Comparison of ENCODE assay signal across 33 mouse cellular contexts in genomic region chr12:84128576-84128975, GRCm38 (mm10). TPM values are rescaled to one million over a fixed set of nuclear protein-coding genes. Genes with fewer than 3 reads are reported as not detected.
DNase-seq lines count a peak whose midpoint lies in the region; ATAC-seq and TF ChIP-seq lines count a peak whose summit lies in the region.
"Had no signal": no experiment of that assay in that cellular context is flagged by ENCODE, and none has a peak within 500 bp of the region (broad histone marks: within the 10 kb centered on the region; RNA-seq: fewer than 3 reads in every experiment).

No protein-coding gene starts in this region.

- H3K36me3 ChIP-seq in intestine, embryonic 14.5 days (ENCODE audit: control insufficient read depth, insufficient read depth, low read length), result peaks cover 34% of the 10 kb centered on the region
- H3K36me3 ChIP-seq in intestine, embryonic 15.5 days, result peaks cover 2% of the 10 kb centered on the region; the same call in 1 of the 2 replicates
- H3K36me3 ChIP-seq in liver, adult 2 months (ENCODE audit: control insufficient read depth, insufficient read depth, low read length), result no peaks in the 10 kb centered on the region
- H3K36me3 ChIP-seq: G1E had no signal

- H3K27ac ChIP-seq in intestine, embryonic 14.5 days (ENCODE audit: low read depth), result no peak overlapping the region
- H3K27ac ChIP-seq in intestine, embryonic 15.5 days, result no peak overlapping the region
- H3K27ac ChIP-seq in liver, adult 2 months (replicated peaks; ENCODE audit: insufficient read depth, low read depth, low read length), result no peak overlapping the region
- H3K27ac ChIP-seq: embryonic facial prominence, embryonic 10.5 days; embryonic facial prominence, embryonic 13.5 days; forebrain, embryonic 12.5 days; forebrain, embryonic 15.5 days; gastrocnemius, adult 2 months; heart, embryonic 15.5 days; hindbrain, embryonic 14.5 days; hindbrain, postnatal 0 days had no signal

- H3K9me3 ChIP-seq in intestine, embryonic 14.5 days (ENCODE audit: control insufficient read depth, low read length), result no peaks in the 10 kb centered on the region
- H3K9me3 ChIP-seq in intestine, embryonic 15.5 days, result no peaks in the 10 kb centered on the region
- H3K9me3 ChIP-seq: embryonic facial prominence, embryonic 10.5 days; embryonic facial prominence, embryonic 13.5 days; forebrain, embryonic 12.5 days; forebrain, embryonic 15.5 days; G1E; heart, embryonic 12.5 days; heart, embryonic 15.5 days had no signal

- DNase-seq in adrenal gland, postnatal 14 days, result peak; percentile 30
- DNase-seq in adrenal gland, adult 18-20 months (ENCODE audit: low spot score in 2 of 2), result no peak
- peak; percentile 25 for DNase-seq in intestine, embryonic 14.5 days (ENCODE audit: low spot score)
- peak; percentile 79 for DNase-seq in liver, adult 2 months (ENCODE audit: extremely low read depth, low read depth, low spot score)
- DNase-seq in liver, result no peak
- peak; percentile 58 for DNase-seq in telencephalon, adult 2 months (ENCODE audit: low read depth, low spot score)
- DNase-seq: adrenal gland, adult 8-10 months; B cell, adult 2 months; cerebellum, adult 11-12 months; cerebellum, adult 8-10 months; cerebellum, postnatal 10 days; cerebellum, postnatal 36 days; embryo, embryonic 11 days; gastrocnemius, adult 2 months; gastrocnemius, postnatal 14 days; heart, adult 18-20 months; heart, postnatal 10 days; heart, postnatal 4 days had no signal

- 88% methylated on average over 6 of the region's 6 CpGs for WGBS in intestine, embryonic 14.5 days
- WGBS in intestine, embryonic 15.5 days, result 88% methylated on average over 6 of the region's 6 CpGs
- WGBS in liver, adult 2 months, result 47% methylated on average over 6 of the region's 6 CpGs

- TF ChIP-seq POLR2A in liver, adult 2 months (IDR thresholded peaks at IDR 0.05; ENCODE audit: extremely low read depth, insufficient read depth, low read length), result no peak

- H3K4me1 ChIP-seq in intestine, embryonic 14.5 days (replicated peaks; ENCODE audit: control insufficient read depth, insufficient read depth, low read length), result no peaks in the 10 kb centered on the region
- no peaks in the 10 kb centered on the region for H3K4me1 ChIP-seq in intestine, embryonic 15.5 days (replicated peaks)
- H3K4me1 ChIP-seq in liver, adult 2 months (ENCODE audit: control insufficient read depth, insufficient read depth, low read length), result peaks cover 2% of the 10 kb centered on the region; the same call in 1 of the 2 replicates
- H3K4me1 ChIP-seq: embryonic facial prominence, embryonic 10.5 days; embryonic facial prominence, embryonic 13.5 days; forebrain, embryonic 12.5 days; forebrain, embryonic 15.5 days; heart, embryonic 12.5 days; heart, embryonic 15.5 days had no signal

- H3K4me3 ChIP-seq in intestine, embryonic 14.5 days (ENCODE audit: low read depth, low read length), result no peak overlapping the region
- no peak overlapping the region for H3K4me3 ChIP-seq in intestine, embryonic 15.5 days (replicated peaks)
- no peak overlapping the region for H3K4me3 ChIP-seq in liver, adult 2 months (ENCODE audit: insufficient read depth, low read depth, low read length)
- H3K4me3 ChIP-seq: embryonic facial prominence, embryonic 10.5 days; embryonic facial prominence, embryonic 13.5 days; erythroblast, embryonic 14.5 days; forebrain, embryonic 12.5 days; forebrain, embryonic 15.5 days; gastrocnemius, adult 2 months; heart, embryonic 12.5 days; heart, embryonic 15.5 days had no signal

- H3K27me3 ChIP-seq in intestine, embryonic 14.5 days (replicated peaks; ENCODE audit: control insufficient read depth, insufficient read depth, low read length), result no peaks in the 10 kb centered on the region
- no peaks in the 10 kb centered on the region for H3K27me3 ChIP-seq in intestine, embryonic 15.5 days (replicated peaks)
- H3K27me3 ChIP-seq in liver, adult 2 months (ENCODE audit: control insufficient read depth, insufficient read depth, low read length), result no peaks in the 10 kb centered on the region
- H3K27me3 ChIP-seq: CH12.LX; embryonic facial prominence, embryonic 13.5 days; forebrain, embryonic 12.5 days; forebrain, embryonic 15.5 days; heart, embryonic 12.5 days; heart, embryonic 15.5 days; Patski had no signal

- no peak overlapping the region for H3K9ac ChIP-seq in intestine, embryonic 14.5 days (ENCODE audit: low read length)
- H3K9ac ChIP-seq in intestine, embryonic 15.5 days, result no peak overlapping the region
- no peak overlapping the region for H3K9ac ChIP-seq in liver, adult 2 months (ENCODE audit: low read depth, low read length)
- H3K9ac ChIP-seq: embryonic facial prominence, embryonic 13.5 days; forebrain, embryonic 12.5 days; forebrain, embryonic 15.5 days; heart, embryonic 12.5 days; heart, embryonic 15.5 days; hindbrain, embryonic 14.5 days had no signal

- TF ChIP-seq CTCF in liver, adult 2 months (IDR thresholded peaks at IDR 0.05; ENCODE audit: low read depth, low read length), result no peak

- no peak for ATAC-seq in intestine, embryonic 14.5 days (replicated peaks; ENCODE audit: low FRiP score, low TSS enrichment, low read depth)
- no peak for ATAC-seq in intestine, embryonic 15.5 days
- ATAC-seq: forebrain, embryonic 15.5 days; hindbrain, postnatal 0 days; inflammation-experienced regulatory T-cells, adult 6 months; Patski had no signal

- H3K4me2 ChIP-seq in intestine, embryonic 14.5 days (ENCODE audit: low read length), result no peak overlapping the region
- no peak overlapping the region for H3K4me2 ChIP-seq in intestine, embryonic 15.5 days (replicated peaks)
- H3K4me2 ChIP-seq: embryonic facial prominence, embryonic 13.5 days; forebrain, embryonic 12.5 days; forebrain, embryonic 15.5 days; heart, embryonic 12.5 days; heart, embryonic 15.5 days; hindbrain, embryonic 14.5 days had no signal

- no peaks in the 10 kb centered on the region for H3K79me2 ChIP-seq in liver, adult 2 months (ENCODE audit: control insufficient read depth, insufficient read depth, low read length)

RNA-seq across cellular contexts. Expression of gene Dnal1, which starts 14.4 kb away (rescaled TPM):
- total RNA-seq in adrenal gland, postnatal 14 days (2021), result 17.3 and 17.7 TPM in 2 replicates
- 10 to 100 TPM; 15.5 to 16.8 TPM for total RNA-seq in adrenal gland, adult 18-20 months (2021)
- 2.8 and 3.5 TPM in 2 replicates for polyA plus RNA-seq in intestine, embryonic 14.5 days (2014; fragmentation: Nextera tagmentation; extraction: Ambion mirVana)
- polyA plus RNA-seq in intestine, embryonic 15.5 days (2015; fragmentation: Nextera tagmentation; extraction: Ambion mirVana), result 3.9 TPM in 2 replicates
- 0.40 and 0.46 TPM in 2 replicates for total RNA-seq in liver, adult 2 months (2014; rRNA removed)
- 0.29 and 0.38 TPM in 2 replicates for polyA plus RNA-seq in liver, adult 2 months (2012; rRNA removed)
- polyA plus RNA-seq: erythroblast, embryonic 14.5 days had no signal

RNA-seq across cellular contexts. Expression of gene Pnma1, which starts 19.7 kb away (rescaled TPM):
- 0.30 and 0.44 TPM in 2 replicates for total RNA-seq in adrenal gland, postnatal 14 days (2021)
- total RNA-seq in adrenal gland, adult 18-20 months (2021), result under 1 TPM; 0.26 to 0.36 TPM
- 0.56 and 0.84 TPM in 2 replicates for polyA plus RNA-seq in intestine, embryonic 14.5 days (2014; fragmentation: Nextera tagmentation; extraction: Ambion mirVana)
- polyA plus RNA-seq in intestine, embryonic 15.5 days (2015; fragmentation: Nextera tagmentation; extraction: Ambion mirVana), result 0.59 and 0.63 TPM in 2 replicates
- 0.18 and 0.20 TPM in 2 replicates for total RNA-seq in liver, adult 2 months (2014; rRNA removed)
- not detected in 2 replicates for polyA plus RNA-seq in liver, adult 2 months (2012; rRNA removed)

RNA-seq across cellular contexts. Expression of gene Acot6, which starts 28.1 kb away (rescaled TPM):
- 4.7 and 5.5 TPM in 2 replicates for total RNA-seq in adrenal gland, postnatal 14 days (2021)
- total RNA-seq in adrenal gland, adult 18-20 months (2021), result 1 to 10 TPM; 3.4 to 5.4 TPM
- polyA plus RNA-seq in intestine, embryonic 14.5 days (2014; fragmentation: Nextera tagmentation; extraction: Ambion mirVana), result 1.5 and 2.2 TPM in 2 replicates
- 2.0 and 2.1 TPM in 2 replicates for polyA plus RNA-seq in intestine, embryonic 15.5 days (2015; fragmentation: Nextera tagmentation; extraction: Ambion mirVana)
- total RNA-seq in liver, adult 2 months (2014; rRNA removed), result 0.74 and 1.1 TPM in 2 replicates
- 0.97 and 1.1 TPM in 2 replicates for polyA plus RNA-seq in liver, adult 2 months (2012; rRNA removed)
- polyA plus RNA-seq: erythroblast, embryonic 14.5 days; G1E had no signal

RNA-seq across cellular contexts. Expression of gene Acot5, which starts 59.5 kb away (rescaled TPM):
- total RNA-seq in adrenal gland, postnatal 14 days (2021), result 0.56 and 0.83 TPM in 2 replicates
- total RNA-seq in adrenal gland, adult 18-20 months (2021), result under 1 TPM; 0.22 to 0.46 TPM
- polyA plus RNA-seq in intestine, embryonic 14.5 days (2014; fragmentation: Nextera tagmentation; extraction: Ambion mirVana), result not detected in 2 replicates
- polyA plus RNA-seq in intestine, embryonic 15.5 days (2015; fragmentation: Nextera tagmentation; extraction: Ambion mirVana), result 0.18 TPM in 1 of 2 replicates, not detected in the other
- not detected in 2 replicates for total RNA-seq in liver, adult 2 months (2014; rRNA removed)
- polyA plus RNA-seq in liver, adult 2 months (2012; rRNA removed), result 0.06 TPM in 1 of 2 replicates, not detected in the other
- total RNA-seq: CH12.LX; G1E; heart, postnatal 10 days had no signal
- polyA plus RNA-seq: embryonic facial prominence, embryonic 10.5 days; erythroblast, embryonic 14.5 days; forebrain, embryonic 12.5 days; G1E; heart, embryonic 15.5 days; hindbrain, embryonic 11.5 days; inflammation-experienced regulatory T-cells, adult 6 months had no signal

Comparison
In these comparisons a context has a peak if more than half of its experiments do, and no peak if none do; other contexts are left out.
1. DNase-seq: peak in adrenal gland, postnatal 14 days (single experiment), intestine, embryonic 14.5 days (single experiment), liver, adult 2 months (single experiment) and telencephalon, adult 2 months (single experiment); none in adrenal gland, adult 18-20 months (0 of 2) and liver (single experiment).
2. RNA of gene Dnal1, which starts 14.4 kb away (total RNA-seq): 17.3 to 17.7 TPM in adrenal gland, postnatal 14 days and 15.5 to 16.8 TPM in adrenal gland, adult 18-20 months; 0.40 to 0.46 TPM in liver, adult 2 months; every median in the first group is over 10 times any median in the second.